Mouse (Mus musculus) heart, embryonic 10.5 days (tissue): ENCODE results near the gene Clptm1. TPM values are rescaled to one million over a fixed set of nuclear protein-coding genes. Genes with fewer than 3 reads are reported as not detected.
A peak's percentile ranks its signal among the peaks of the same experiment; 100 is the strongest.
"Not testable (repeated sequence)": the region's sequence is repeated elsewhere in the genome, so short reads cannot be mapped to it uniquely, and the experiment has no call there.

Source experiments
- DNase-seq: peaks from one replicate; pipeline ENCODE4 v3.0.0-alpha.2; 2017; ENCODE audit warnings: low spot score
- H3K27ac ChIP-seq: fragments of 300-500 bp; sonication (generic); 2 replicates; pipeline ENCODE4 v1.5.1; 2016; ENCODE audit warnings: mild to moderate bottlenecking
- H3K27me3 ChIP-seq: fragments of 300-500 bp; sonication (generic); 2 replicates; pipeline ENCODE4 v1.6.1; 2016; ENCODE audit warnings: mild to moderate bottlenecking; ENCODE audit not compliant: poor library complexity, insufficient read depth, severe bottlenecking
- H3K36me3 ChIP-seq: fragments of 300-500 bp; sonication (generic); 2 replicates; pipeline ENCODE4 v1.6.1; 2016; ENCODE audit warnings: mild to moderate bottlenecking, moderate library complexity
- H3K4me1 ChIP-seq: fragments of 300-500 bp; sonication (generic); 2 replicates; pipeline ENCODE4 v1.6.1; 2016; ENCODE audit warnings: mild to moderate bottlenecking
- H3K4me3 ChIP-seq: fragments of 300-500 bp; sonication (generic); 2 replicates; pipeline ENCODE4 v1.5.1; 2016; ENCODE audit warnings: mild to moderate bottlenecking, moderate library complexity
- H3K9me3 ChIP-seq: fragments of 300-500 bp; sonication (generic); 2 replicates; pipeline ENCODE4 v1.6.1; 2016; ENCODE audit warnings: mild to moderate bottlenecking, moderate library complexity
- WGBS: fragments of 180-500 bp; shearing (Covaris S2); methylation state at CpG from one replicate; pipeline ENCODE4 v1.1.7; 2016; 5-methylcytosine and 5-hydroxymethylcytosine counted together
- polyA plus RNA-seq: library from polyadenylated mRNA; unstranded; fragments of >200 nt; fragmentation: Nextera tagmentation; extraction: Ambion mirVana; gene quantifications from 2 replicates; pipeline ENCODE4 v1.2.1, GENCODE M21; 2016

The Clptm1 gene
- polyA plus RNA-seq, 1 experiment from 2014 or later, result 101 TPM

- H3K36me3 ChIP-seq, result no peaks in the 10 kb centered on the region
- no peaks in the 10 kb centered on the region for H3K9me3 ChIP-seq
- H3K4me3 ChIP-seq, result no peak overlapping the region
- H3K4me1 ChIP-seq, result peaks cover 27% of the 10 kb centered on the region
- 91% methylated on average over 10 of the region's 10 CpGs for WGBS
- H3K27me3 ChIP-seq, result no peaks in the 10 kb centered on the region
- DNase-seq, result no peak
- no peak overlapping the region for H3K27ac ChIP-seq
These were observed 23.3 kb upstream of the Clptm1 start for GRCm38 (mm10) chr7:19688101-19688500.

GRCm38 (mm10) chr7:19686927-19687583 is 22.2 kb upstream of the Clptm1 start:
- H3K4me3 ChIP-seq, DNase-seq, H3K36me3 ChIP-seq, H3K9me3 ChIP-seq, H3K27me3 ChIP-seq: not testable (repeated sequence)
- Histone ChIP-seq H3K4me1 (peaks cover 19% of the 10 kb centered on the region), H3K27ac (peak overlapping the region; percentile 36; the same call in 1 of the 2 replicates)
- 47% methylated on average over 8 of the region's 8 CpGs for WGBS

- no peak for DNase-seq
- peaks cover 14% of the 10 kb centered on the region for H3K4me1 ChIP-seq
- H3K27ac ChIP-seq, result peak overlapping the region; percentile 36
- no peak overlapping the region for H3K4me3 ChIP-seq
- H3K27me3 ChIP-seq, result no peaks in the 10 kb centered on the region
- 86% methylated on average over 6 of the region's 6 CpGs for WGBS
- no peaks in the 10 kb centered on the region for H3K36me3 ChIP-seq
- H3K9me3 ChIP-seq, result no peaks in the 10 kb centered on the region
These were observed 21.7 kb upstream of the Clptm1 start for GRCm38 (mm10) chr7:19686521-19686920.

GRCm38 (mm10) chr7:19685374-19685773 is 20.5 kb upstream of the Clptm1 start:
- Histone ChIP-seq H3K9me3 (no peaks in the 10 kb centered on the region), H3K36me3 (no peaks in the 10 kb centered on the region), H3K27me3 (no peaks in the 10 kb centered on the region), H3K27ac (peak overlapping the region; percentile 44; the same call in 1 of the 2 replicates), H3K4me3 (no peak overlapping the region), H3K4me1 (peaks cover 17% of the 10 kb centered on the region)
- no peak for DNase-seq
- 61% methylated on average over 4 of the region's 4 CpGs for WGBS

GRCm38 (mm10) chr7:19683771-19684201 is 19.0 kb upstream of the Clptm1 start:
- DNase-seq, result no peak
- Histone ChIP-seq H3K27me3 (no peaks in the 10 kb centered on the region), H3K4me1 (peaks cover 17% of the 10 kb centered on the region), H3K9me3 (no peaks in the 10 kb centered on the region), H3K27ac (no peak overlapping the region), H3K4me3 (no peak overlapping the region), H3K36me3 (no peaks in the 10 kb centered on the region)
- WGBS, result 84% methylated on average over 6 of the region's 6 CpGs

- Histone ChIP-seq H3K4me3 (no peak overlapping the region), H3K27me3 (no peaks in the 10 kb centered on the region), H3K4me1 (peaks cover 17% of the 10 kb centered on the region), H3K27ac (no peak overlapping the region), H3K36me3 (no peaks in the 10 kb centered on the region), H3K9me3 (no peaks in the 10 kb centered on the region)
- WGBS, result 78% methylated on average over 3 of the region's 3 CpGs
- no peak for DNase-seq
These were observed 18.1 kb upstream of the Clptm1 start for GRCm38 (mm10) chr7:19682979-19683378.

GRCm38 (mm10) chr7:19681202-19681694 is 16.4 kb upstream of the Clptm1 start, which contains the start of the genes Gm44805 and Apoc4:
Gene Gm44805, minus strand, starts transcription at chr7:19681423.
Gene Apoc4, minus strand, starts transcription at chr7:19681479.
- 49% methylated on average over 8 of the region's 8 CpGs for WGBS
- H3K9me3 ChIP-seq, result no peaks in the 10 kb centered on the region
- peaks cover 10% of the 10 kb centered on the region for H3K4me1 ChIP-seq
- H3K27me3 ChIP-seq, result no peaks in the 10 kb centered on the region
- no peak for DNase-seq
- peak within 1 kb of the TSS; percentile 33; the same call in 1 of the 2 replicates for H3K27ac ChIP-seq
- H3K4me3 ChIP-seq, result no peak within 1 kb of the TSS
- no peaks in the 10 kb centered on the region for H3K36me3 ChIP-seq

- 86% methylated on average over 2 of the region's 2 CpGs for WGBS
- H3K27me3 ChIP-seq, result no peaks in the 10 kb centered on the region
- H3K9me3 ChIP-seq, result no peaks in the 10 kb centered on the region
- H3K4me1 ChIP-seq, result peaks cover 7% of the 10 kb centered on the region
- no peak overlapping the region for H3K4me3 ChIP-seq
- H3K36me3 ChIP-seq, result no peaks in the 10 kb centered on the region
- DNase-seq, result no peak
- no peak overlapping the region for H3K27ac ChIP-seq
These were observed 15.9 kb upstream of the Clptm1 start for GRCm38 (mm10) chr7:19680702-19681101.

- Histone ChIP-seq H3K9me3 (no peaks in the 10 kb centered on the region), H3K4me1 (peaks cover 7% of the 10 kb centered on the region), H3K36me3 (no peaks in the 10 kb centered on the region), H3K27ac (no peak overlapping the region), H3K4me3 (no peak overlapping the region), H3K27me3 (no peaks in the 10 kb centered on the region)
- WGBS, result 83% methylated on average over 3 of the region's 3 CpGs
- DNase-seq, result no peak
These were observed 14.1 kb upstream of the Clptm1 start for GRCm38 (mm10) chr7:19678901-19679300.

- H3K4me3 ChIP-seq, result no peak within 1 kb of the TSS
- no peaks in the 10 kb centered on the region for H3K9me3 ChIP-seq
- 62% methylated on average over 8 of the region's 8 CpGs for WGBS
- H3K27me3 ChIP-seq, result no peaks in the 10 kb centered on the region
- no peak for DNase-seq
- no peaks in the 10 kb centered on the region for H3K36me3 ChIP-seq
- peaks cover 7% of the 10 kb centered on the region for H3K4me1 ChIP-seq
- peak within 1 kb of the TSS; percentile 10; the same call in 1 of the 2 replicates for H3K27ac ChIP-seq
These were observed 13.0 kb upstream of the Clptm1 start, which contains the start of gene Apoc2 for GRCm38 (mm10) chr7:19677872-19678271. Gene Apoc2, minus strand, starts transcription at chr7:19677941.

- no peak overlapping the region for H3K4me3 ChIP-seq
- H3K27me3 ChIP-seq, result no peaks in the 10 kb centered on the region
- DNase-seq, result no peak
- peaks cover 7% of the 10 kb centered on the region for H3K4me1 ChIP-seq
- 69% methylated on average over 1 of the region's 1 CpGs for WGBS
- no peaks in the 10 kb centered on the region for H3K9me3 ChIP-seq
- H3K27ac ChIP-seq, result no peak overlapping the region
- H3K36me3 ChIP-seq, result no peaks in the 10 kb centered on the region
These were observed 11.8 kb upstream of the Clptm1 start for GRCm38 (mm10) chr7:19676662-19677061.

GRCm38 (mm10) chr7:19675824-19676223 is 11.0 kb upstream of the Clptm1 start:
- H3K27ac ChIP-seq, result no peak overlapping the region
- DNase-seq, result no peak
- no peaks in the 10 kb centered on the region for H3K4me1 ChIP-seq
- no peaks in the 10 kb centered on the region for H3K36me3 ChIP-seq
- no peaks in the 10 kb centered on the region for H3K9me3 ChIP-seq
- no peaks in the 10 kb centered on the region for H3K27me3 ChIP-seq
- WGBS, result 81% methylated on average over 10 of the region's 10 CpGs
- no peak overlapping the region for H3K4me3 ChIP-seq

GRCm38 (mm10) chr7:19673083-19673699 is 8.4 kb upstream of the Clptm1 start:
- no peaks in the 10 kb centered on the region for H3K27me3 ChIP-seq
- WGBS, result 60% methylated on average over 14 of the region's 14 CpGs
- H3K36me3 ChIP-seq, result no peaks in the 10 kb centered on the region
- no peak overlapping the region for H3K27ac ChIP-seq
- H3K4me1 ChIP-seq, result peaks cover 5% of the 10 kb centered on the region
- no peak for DNase-seq
- H3K4me3 ChIP-seq, result no peak overlapping the region
- no peaks in the 10 kb centered on the region for H3K9me3 ChIP-seq
